Mouse (Mus musculus): ENCODE results near the gene Adora1.

DNA sequence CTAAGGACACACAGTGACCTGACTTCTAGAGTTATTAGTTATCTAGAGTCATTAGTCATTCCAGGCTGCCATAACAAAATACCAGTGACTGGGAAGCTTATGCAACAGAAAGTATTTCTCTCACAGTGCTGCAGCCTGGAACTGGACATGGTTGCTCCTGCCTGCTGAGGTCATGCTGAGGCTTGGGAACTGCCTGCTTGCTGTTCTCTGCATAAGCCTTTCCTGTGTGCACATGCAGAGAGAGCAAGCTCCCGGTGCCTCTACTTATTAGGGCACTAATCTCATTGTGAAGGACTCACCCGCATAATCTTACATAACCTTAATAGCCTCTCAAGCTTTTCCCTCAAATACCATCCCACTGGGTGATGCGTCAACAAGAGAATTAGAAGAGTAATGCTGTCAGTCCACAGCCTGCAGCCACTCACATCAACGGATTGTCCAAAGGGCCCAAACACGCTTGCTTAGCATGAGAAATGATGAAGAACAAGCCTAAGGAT is 37.6 kb upstream of the Adora1 start:
- TF ChIP-seq CTCF (IDR thresholded peaks at IDR 0.05; ENCODE audit: control insufficient read depth, insufficient read depth, insufficient replicate concordance, low read depth, low read length), result no peak
- TF ChIP-seq POLR2A (IDR thresholded peaks at IDR 0.05; ENCODE audit: control insufficient read depth, low read depth, low read length), result no peak
